Mouse (Mus musculus): Measurements from ENCODE around the gene Myh14. TPM values are rescaled to one million over a fixed set of nuclear protein-coding genes. Genes with fewer than 3 reads are reported as not detected.

Gene Myh14
- polyA plus RNA-seq, 1 experiment from 2014 or later, result 2.4 TPM

DNA sequence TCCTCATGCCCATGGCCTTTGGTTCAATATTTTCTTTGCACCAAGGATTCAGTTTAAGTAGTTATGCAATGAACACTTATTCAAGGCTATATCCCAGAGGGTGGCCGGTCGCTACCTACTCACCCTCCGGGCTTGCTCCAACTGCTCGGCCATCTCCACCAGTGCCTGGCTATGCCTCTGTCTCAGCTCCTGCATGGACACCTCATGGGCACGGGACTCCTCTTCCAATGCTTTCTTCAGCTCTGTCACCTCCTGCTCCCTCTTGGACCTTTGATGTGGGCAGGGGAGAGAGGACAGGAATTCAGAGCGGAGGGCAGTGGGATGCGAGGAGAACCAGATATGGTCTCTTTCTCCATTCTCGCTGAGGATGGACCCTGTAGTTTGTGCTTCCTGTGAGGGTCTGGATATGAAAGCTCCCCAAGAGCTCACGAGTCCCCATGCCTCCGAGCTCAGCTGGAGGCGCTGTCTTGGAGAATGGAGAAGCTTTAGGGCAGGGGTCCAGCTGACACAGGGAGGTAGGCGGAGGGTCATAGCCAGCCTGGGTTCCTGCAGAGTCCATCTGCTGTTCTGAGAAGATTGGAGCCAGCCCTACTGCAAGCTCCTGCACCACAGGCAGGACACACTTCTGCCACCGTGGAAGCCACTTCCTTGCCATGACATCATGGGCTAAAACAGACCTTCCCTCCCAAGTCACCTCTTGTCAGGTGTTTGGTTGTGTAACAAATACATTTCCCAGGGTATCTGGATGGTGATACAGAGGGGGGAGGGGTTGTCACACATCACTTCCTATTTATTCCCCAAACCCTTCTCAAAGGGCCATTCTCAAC lies 45.2 kb downstream of the Myh14 start:
- WGBS, result 91% methylated on average over 13 of the region's 13 CpGs
- Histone ChIP-seq H3K27ac (no peak overlapping the region), H3K4me3 (no peak overlapping the region), H3K36me3 (no peaks in the 10 kb centered on the region), H3K4me1 (replicated peaks) (peaks cover 10% of the 10 kb centered on the region; the same call in 1 of the 2 replicates), H3K27me3 (ENCODE audit: insufficient read depth, poor library complexity, severe bottlenecking) (peaks cover 12% of the 10 kb centered on the region), H3K9me3 (no peaks in the 10 kb centered on the region)
- no peak for DNase-seq (ENCODE audit: low spot score)

DNA sequence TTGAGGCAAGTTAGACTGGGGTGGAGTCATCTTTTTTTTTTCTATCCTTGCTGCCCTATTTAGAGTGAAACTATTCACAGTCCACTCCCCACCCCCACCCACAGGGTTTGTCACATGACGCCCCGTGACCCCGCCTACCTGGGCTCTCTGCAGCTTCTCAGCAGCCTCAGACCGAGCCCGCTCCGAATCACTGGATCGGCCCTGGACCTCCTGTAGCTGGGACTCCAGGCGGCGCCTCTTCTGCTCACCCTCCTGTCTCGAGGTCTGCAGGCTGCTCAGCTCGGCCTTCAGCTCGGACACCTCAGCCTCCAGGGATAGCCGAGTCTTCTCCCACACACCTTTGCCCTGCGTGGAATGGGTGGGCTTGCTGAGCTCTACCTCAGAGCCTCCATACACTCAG lies 45.8 kb downstream of the Myh14 start:
- 63% methylated on average over 14 of the region's 14 CpGs for WGBS
- DNase-seq (ENCODE audit: low spot score), result no peak
- H3K4me1 ChIP-seq (replicated peaks), result peaks cover 10% of the 10 kb centered on the region; the same call in 1 of the 2 replicates

DNA sequence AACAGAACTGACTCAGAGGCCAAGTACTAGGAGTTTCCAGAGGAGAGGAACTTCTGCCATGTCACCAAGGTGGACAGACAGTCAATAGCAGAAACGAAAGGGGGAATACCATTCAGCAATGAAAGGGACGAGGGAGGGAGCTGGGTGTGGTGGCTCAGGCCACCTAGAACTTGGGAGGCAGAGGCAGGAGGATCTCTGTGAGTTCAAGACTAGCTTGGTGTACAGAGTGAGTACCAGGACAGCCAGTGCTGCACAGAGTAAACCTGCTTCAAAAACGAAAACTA lies 46.2 kb downstream of the Myh14 start:
- H3K27me3 ChIP-seq (ENCODE audit: insufficient read depth, poor library complexity, severe bottlenecking), result peaks cover 12% of the 10 kb centered on the region
- no peaks in the 10 kb centered on the region for H3K36me3 ChIP-seq
- peaks cover 5% of the 10 kb centered on the region; the same call in 1 of the 2 replicates for H3K9me3 ChIP-seq
- no peak overlapping the region for H3K4me3 ChIP-seq
- H3K27ac ChIP-seq, result no peak overlapping the region
- DNase-seq (ENCODE audit: low spot score), result no peak
- H3K4me1 ChIP-seq (replicated peaks), result peaks cover 10% of the 10 kb centered on the region; the same call in 1 of the 2 replicates
- 76% methylated on average over 3 of the region's 3 CpGs for WGBS

More for the DNA sequence above, 45.8 kb downstream of the Myh14 start:
- Histone ChIP-seq H3K27ac (no peak overlapping the region), H3K9me3 (peaks cover 1% of the 10 kb centered on the region; the same call in 1 of the 2 replicates), H3K27me3 (ENCODE audit: insufficient read depth, poor library complexity, severe bottlenecking) (peaks cover 12% of the 10 kb centered on the region), H3K36me3 (no peaks in the 10 kb centered on the region), H3K4me3 (no peak overlapping the region)

DNA sequence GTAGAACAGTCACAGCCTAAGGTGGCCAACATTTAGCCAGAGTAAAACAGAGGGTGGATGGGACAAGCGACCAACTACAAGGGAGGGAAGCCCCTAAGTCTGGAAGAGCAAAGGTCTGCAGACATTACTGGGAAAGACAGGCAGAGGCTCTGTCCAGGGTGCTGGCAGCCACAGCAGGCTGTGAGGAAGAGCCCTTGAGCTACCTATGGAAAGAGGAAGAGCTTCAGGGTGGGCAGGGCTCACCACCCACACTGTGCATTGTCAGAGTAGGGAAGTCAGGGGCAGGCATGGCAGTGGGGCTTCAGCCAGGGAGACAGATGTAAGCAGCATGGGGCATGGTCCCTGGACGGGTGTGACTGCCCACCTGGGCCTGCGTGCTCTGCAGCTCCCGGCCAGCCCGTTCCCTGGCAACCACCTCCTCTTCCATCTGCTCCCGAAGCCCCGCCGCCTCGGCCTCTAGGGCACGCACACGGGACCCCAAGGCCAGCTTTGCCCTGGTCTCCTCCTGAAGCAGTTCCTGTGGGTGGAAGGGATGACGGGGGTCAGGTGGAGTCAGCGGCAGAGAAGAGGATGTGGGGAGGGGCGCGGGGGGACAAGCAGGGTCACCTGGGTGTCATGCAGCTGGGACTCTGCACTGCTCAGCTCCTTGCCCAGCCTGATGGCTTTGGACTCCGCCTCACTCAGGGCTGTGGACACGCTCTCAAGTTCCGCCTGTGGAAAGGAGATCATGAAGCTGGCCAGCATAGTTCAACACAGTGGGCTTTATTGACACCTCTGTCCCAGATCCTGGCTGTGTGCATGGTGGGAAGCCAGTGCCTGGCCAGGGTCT lies 46.7 kb downstream of the Myh14 start:
- no peak overlapping the region for H3K27ac ChIP-seq
- DNase-seq (ENCODE audit: low spot score), result no peak
- no peak overlapping the region for H3K4me3 ChIP-seq
- peaks cover 7% of the 10 kb centered on the region; the same call in 1 of the 2 replicates for H3K9me3 ChIP-seq
- peaks cover 10% of the 10 kb centered on the region; the same call in 1 of the 2 replicates for H3K4me1 ChIP-seq (replicated peaks)
- H3K27me3 ChIP-seq (ENCODE audit: insufficient read depth, poor library complexity, severe bottlenecking), result peaks cover 12% of the 10 kb centered on the region
- no peaks in the 10 kb centered on the region for H3K36me3 ChIP-seq
- 45% methylated on average over 18 of the region's 18 CpGs for WGBS

DNA sequence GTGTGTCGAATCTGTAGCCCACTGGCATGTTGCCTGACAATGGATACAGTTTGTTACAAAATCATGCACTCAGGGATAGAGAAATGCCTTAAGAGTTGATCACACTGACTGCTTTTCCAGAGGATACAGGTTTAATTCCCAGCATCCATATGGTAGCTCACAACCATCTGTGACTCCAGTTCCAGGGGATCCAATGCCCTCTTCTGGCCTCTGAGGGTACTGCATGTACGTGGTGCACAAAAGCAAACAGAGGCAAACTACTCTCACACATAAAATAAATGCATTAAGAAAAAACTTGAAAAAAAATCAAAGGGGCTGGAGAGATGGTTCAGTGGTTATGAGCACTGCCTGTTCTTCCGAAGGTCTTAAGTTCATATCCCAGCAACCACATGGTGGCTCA lies 53.6 kb downstream of the Myh14 start:
- 71% methylated on average over 3 of the region's 3 CpGs for WGBS
- no peak overlapping the region for H3K4me3 ChIP-seq
- DNase-seq (ENCODE audit: low spot score), result no peak
- H3K4me1 ChIP-seq (replicated peaks), result peaks cover 28% of the 10 kb centered on the region
- no peaks in the 10 kb centered on the region for H3K36me3 ChIP-seq
- H3K9me3 ChIP-seq, result peaks cover 14% of the 10 kb centered on the region; the same call in 1 of the 2 replicates
- no peak overlapping the region for H3K27ac ChIP-seq
- H3K27me3 ChIP-seq (ENCODE audit: insufficient read depth, poor library complexity, severe bottlenecking), result peaks cover 37% of the 10 kb centered on the region

DNA sequence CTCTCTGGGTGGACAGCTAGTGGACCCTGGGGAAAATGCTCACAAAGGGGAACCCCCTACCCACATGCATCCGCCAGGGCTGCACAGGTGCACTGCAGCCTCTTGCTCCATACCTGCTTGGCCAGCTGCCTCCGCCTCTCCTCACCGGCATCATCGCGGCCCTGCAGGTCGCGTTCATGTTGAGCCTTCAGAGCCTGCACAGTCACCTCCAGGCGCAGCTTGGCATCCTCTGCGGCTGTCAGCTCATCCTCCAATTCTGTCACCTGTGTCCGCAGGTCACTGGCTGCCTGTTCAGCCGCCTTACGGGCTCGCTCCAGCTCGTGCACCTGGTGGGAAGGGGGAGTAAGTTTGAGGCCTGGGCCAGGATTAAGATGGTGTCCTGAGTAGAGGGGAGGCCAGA lies 54.7 kb downstream of the Myh14 start:
- Histone ChIP-seq H3K27me3 (ENCODE audit: insufficient read depth, poor library complexity, severe bottlenecking) (peaks cover 40% of the 10 kb centered on the region), H3K4me3 (no peak overlapping the region), H3K4me1 (replicated peaks) (peaks cover 28% of the 10 kb centered on the region), H3K27ac (no peak overlapping the region), H3K36me3 (no peaks in the 10 kb centered on the region), H3K9me3 (peaks cover 14% of the 10 kb centered on the region; the same call in 1 of the 2 replicates)
- WGBS, result 75% methylated on average over 14 of the region's 14 CpGs
- no peak for DNase-seq (ENCODE audit: low spot score)

DNA sequence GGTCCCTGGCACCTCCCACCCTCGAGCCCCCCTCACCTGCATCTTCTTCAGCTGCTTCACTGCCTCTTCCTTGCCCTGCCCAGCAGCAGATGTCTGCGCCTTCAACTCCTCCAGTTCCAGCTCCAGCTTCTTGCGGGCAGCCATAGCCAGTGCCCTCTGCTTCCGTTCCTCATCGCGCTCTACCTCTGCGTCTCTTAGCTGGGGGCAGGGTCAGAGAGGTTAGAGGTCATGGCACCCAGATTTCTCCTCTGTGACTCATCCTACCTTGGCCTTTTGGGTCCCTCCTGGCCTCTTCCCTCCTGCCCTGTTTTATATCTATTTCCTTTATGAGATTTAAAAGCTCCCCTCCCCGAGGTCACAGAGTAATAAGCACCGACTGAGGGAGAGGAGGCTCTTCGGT lies 55.3 kb downstream of the Myh14 start:
- Histone ChIP-seq H3K27ac (no peak overlapping the region), H3K36me3 (no peaks in the 10 kb centered on the region), H3K9me3 (peaks cover 14% of the 10 kb centered on the region; the same call in 1 of the 2 replicates), H3K27me3 (ENCODE audit: insufficient read depth, poor library complexity, severe bottlenecking) (peaks cover 40% of the 10 kb centered on the region), H3K4me3 (peak overlapping the region; percentile 13), H3K4me1 (replicated peaks) (peaks cover 28% of the 10 kb centered on the region)
- DNase-seq (ENCODE audit: low spot score), result no peak
- WGBS, result 17% methylated on average over 10 of the region's 10 CpGs

DNA sequence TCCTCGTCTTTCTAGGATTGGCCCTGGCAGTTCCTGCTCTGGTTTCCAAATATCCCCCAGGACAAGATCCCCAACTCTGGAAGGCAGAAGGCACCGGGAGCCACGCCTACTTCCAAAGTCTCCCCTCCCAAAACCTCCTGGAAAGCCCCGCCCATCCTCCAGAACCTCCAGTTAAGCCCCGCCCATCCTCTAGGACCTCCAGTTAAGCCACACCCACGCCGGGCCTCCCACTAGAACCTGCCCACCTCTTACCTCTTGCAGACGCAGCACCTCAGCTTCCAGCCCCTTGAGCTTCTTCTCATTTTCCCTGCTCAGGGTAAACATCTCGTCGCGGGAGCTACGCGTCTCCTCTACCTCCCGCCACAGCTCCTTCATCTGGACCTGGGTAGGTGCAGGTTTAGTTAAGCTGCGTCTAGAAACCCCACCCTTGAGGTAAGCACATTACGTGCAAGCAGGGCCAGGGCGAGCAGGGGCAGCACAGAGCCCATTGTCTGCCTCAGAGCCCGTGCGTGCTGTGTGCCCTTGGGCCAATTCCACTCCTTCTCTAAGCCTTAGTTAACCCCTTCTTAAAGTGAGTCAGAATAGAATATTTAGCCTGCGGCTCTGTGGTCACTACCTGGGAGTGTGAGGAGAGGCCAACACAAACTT lies 56.5 kb downstream of the Myh14 start:
- peak overlapping the region; percentile 20; the same call in 1 of the 2 replicates for H3K4me3 ChIP-seq
- H3K9me3 ChIP-seq, result 0 out of 2 replicates have a peak, but pooled peaks cover 6% of the 10 kb centered on the region
- 8% methylated on average over 20 of the region's 20 CpGs for WGBS
- H3K4me1 ChIP-seq (replicated peaks), result peaks cover 28% of the 10 kb centered on the region
- H3K36me3 ChIP-seq, result no peaks in the 10 kb centered on the region
- peaks cover 40% of the 10 kb centered on the region for H3K27me3 ChIP-seq (ENCODE audit: insufficient read depth, poor library complexity, severe bottlenecking)
- no peak for DNase-seq (ENCODE audit: low spot score)
- H3K27ac ChIP-seq, result no peak overlapping the region

DNA sequence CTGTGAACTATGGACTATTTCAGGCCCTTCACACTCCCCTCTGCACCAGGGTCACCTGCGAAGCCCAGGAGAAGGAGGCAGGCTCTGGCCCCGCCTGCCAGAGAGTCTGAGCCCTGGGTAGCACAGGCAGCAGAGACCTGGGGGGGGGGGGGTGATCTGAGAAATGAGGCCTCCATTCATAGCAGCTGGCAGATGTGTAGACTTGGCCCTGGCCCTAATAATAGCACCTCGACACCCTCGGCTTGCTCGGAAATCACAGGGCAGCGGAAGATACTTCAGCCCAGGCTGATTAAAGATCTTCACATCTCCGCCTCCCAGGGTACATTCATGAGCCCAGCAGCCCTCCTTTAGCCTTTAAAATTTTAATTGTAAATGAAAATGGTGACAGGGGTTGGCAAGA lies 58.5 kb downstream of the Myh14 start:
- no peak overlapping the region for H3K27ac ChIP-seq
- no peak for DNase-seq (ENCODE audit: low spot score)
- H3K9me3 ChIP-seq, result 0 out of 2 replicates have a peak, but pooled peaks cover 6% of the 10 kb centered on the region
- 85% methylated on average over 7 of the region's 7 CpGs for WGBS
- no peak overlapping the region for H3K4me3 ChIP-seq
- H3K4me1 ChIP-seq (replicated peaks), result peaks cover 28% of the 10 kb centered on the region
- H3K27me3 ChIP-seq (ENCODE audit: insufficient read depth, poor library complexity, severe bottlenecking), result peaks cover 57% of the 10 kb centered on the region
- no peaks in the 10 kb centered on the region for H3K36me3 ChIP-seq

DNA sequence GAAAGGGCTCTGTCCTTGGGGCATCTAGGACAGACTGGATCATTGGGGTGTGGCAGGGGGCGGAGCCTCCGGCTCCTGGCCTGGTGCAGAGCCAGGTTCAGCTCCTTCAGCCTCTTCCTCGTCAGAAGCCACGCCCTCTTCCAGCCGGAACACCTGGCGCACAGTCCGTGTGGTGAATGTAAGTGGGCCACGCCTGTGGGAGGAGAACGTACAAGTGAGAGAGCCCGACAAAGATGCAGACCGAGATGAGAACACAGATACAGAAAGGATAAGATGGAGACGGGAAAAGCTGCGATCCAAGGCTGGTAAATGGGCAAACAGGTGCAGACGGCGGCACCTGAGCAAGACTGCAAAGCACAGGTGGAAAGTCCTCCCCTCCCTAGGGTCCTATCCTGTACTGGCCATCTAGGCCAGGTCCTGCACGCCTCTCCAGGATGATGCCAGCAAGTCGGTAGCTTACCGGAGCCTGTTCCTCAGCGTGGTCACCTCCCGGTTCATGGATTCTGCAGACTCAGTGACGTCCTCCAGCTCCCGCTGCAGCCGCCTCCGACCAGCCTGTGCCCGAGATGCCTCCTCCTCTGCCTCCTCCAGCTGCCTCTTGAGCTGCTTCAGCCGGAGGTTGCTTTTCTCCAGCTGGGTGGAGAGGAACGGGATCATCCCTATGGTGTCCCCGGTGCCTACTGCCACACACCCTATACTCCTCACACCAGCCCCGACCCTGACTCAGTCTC lies 64.3 kb downstream of the Myh14 start:
- Histone ChIP-seq H3K4me3 (no peak overlapping the region; the same call in 1 of the 2 replicates), H3K27ac (no peak overlapping the region), H3K36me3 (no peaks in the 10 kb centered on the region), H3K9me3 (no peaks in the 10 kb centered on the region), H3K27me3 (ENCODE audit: insufficient read depth, poor library complexity, severe bottlenecking) (peaks cover 75% of the 10 kb centered on the region), H3K4me1 (replicated peaks) (peaks cover 51% of the 10 kb centered on the region)
- WGBS, result 9% methylated on average over 29 of the region's 29 CpGs
- no peak for DNase-seq (ENCODE audit: low spot score)

DNA sequence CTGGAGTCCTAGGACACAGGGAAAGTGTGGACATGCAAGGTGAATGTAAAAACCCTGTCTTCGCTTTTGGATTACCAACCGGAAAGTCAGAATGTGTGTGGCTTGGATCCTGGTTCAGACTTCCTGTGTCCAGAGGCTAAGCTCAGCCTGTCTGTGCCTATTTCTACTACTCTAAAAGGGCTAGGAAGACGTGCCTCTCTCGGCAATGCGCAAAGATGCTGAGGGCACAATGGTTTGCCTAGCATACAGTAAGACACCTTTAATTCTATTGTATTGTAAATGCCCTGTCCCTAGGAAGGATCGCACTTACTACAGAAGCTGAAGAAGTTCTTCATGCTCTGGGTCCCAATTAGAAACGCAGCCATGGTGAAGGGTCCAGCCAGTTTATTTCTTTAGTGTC lies 65.2 kb downstream of the Myh14 start:
- DNase-seq (ENCODE audit: low spot score), result no peak
- 33% methylated on average over 7 of the region's 7 CpGs for WGBS
- Histone ChIP-seq H3K27ac (no peak overlapping the region), H3K4me3 (no peak overlapping the region), H3K4me1 (replicated peaks) (peaks cover 53% of the 10 kb centered on the region), H3K9me3 (no peaks in the 10 kb centered on the region), H3K36me3 (no peaks in the 10 kb centered on the region), H3K27me3 (ENCODE audit: insufficient read depth, poor library complexity, severe bottlenecking) (peaks cover 84% of the 10 kb centered on the region)

DNA sequence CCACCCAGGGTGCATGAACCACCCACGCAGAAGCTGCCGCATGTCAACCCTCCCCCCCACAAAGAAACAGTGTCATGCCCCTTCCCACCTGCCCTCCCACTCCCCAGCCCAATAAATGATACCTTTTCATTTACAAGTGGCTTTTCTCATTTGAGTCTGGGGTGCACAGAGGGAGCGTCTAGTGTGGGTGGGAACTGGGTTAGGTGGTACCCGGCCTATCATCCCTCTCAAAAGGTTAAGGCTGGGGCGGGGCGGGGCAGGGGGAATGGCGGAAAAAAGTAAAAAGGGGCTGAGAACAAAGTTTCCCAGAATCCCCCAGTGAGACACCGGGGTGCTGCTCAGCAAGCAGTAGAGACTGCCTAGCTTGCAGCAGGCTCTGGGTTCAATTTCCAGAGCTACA lies 66.0 kb downstream of the Myh14 start:
- 0% methylated on average over 8 of the region's 8 CpGs for WGBS
- Histone ChIP-seq H3K4me3 (peak overlapping the region; percentile 47), H3K27me3 (ENCODE audit: insufficient read depth, poor library complexity, severe bottlenecking) (peaks cover 87% of the 10 kb centered on the region), H3K36me3 (no peaks in the 10 kb centered on the region), H3K9me3 (no peaks in the 10 kb centered on the region), H3K27ac (peak overlapping the region; percentile 82), H3K4me1 (replicated peaks) (peaks cover 53% of the 10 kb centered on the region)
- DNase-seq (ENCODE audit: low spot score), result no peak

All from hindbrain, embryonic 10.5 days (tissue).